Mouse (Mus musculus) ES-E14 (cell line): ENCODE data around the gene 1700067P10Rik.

Source experiments
- CHD2 ChIP-seq: IDR thresholded peaks from 2 replicates; pipeline ENCODE4 v1.6.1; 2014; ENCODE audit warnings: mild to moderate bottlenecking, low read depth, low read length, inconsistent platforms
- HCFC1 ChIP-seq: IDR thresholded peaks from 2 replicates; pipeline ENCODE4 v1.6.1; 2012; ENCODE audit warnings: low read length, inconsistent platforms, borderline replicate concordance; ENCODE audit not compliant: insufficient read depth
- ZC3H11A ChIP-seq: IDR thresholded peaks from 2 replicates; pipeline ENCODE4 v1.6.1; 2012; ENCODE audit warnings: low read depth, mild to moderate bottlenecking, inconsistent platforms, low read length, borderline replicate concordance

GRCm38 (mm10) chr17:48107333-48107732, 18.2 kb downstream of the 1700067P10Rik start:
- TF ChIP-seq CHD2 (no peak), HCFC1 (no peak), ZC3H11A (no peak)
